Mouse (Mus musculus) stomach, embryonic 16.5 days (tissue): Measurements from ENCODE around the gene Homer2. TPM values are rescaled to one million over a fixed set of nuclear protein-coding genes. Genes with fewer than 3 reads are reported as not detected.

ENCODE experiments used
- ATAC-seq: fragments of 200-750 bp; cut with Nextera tagmentation; 2 replicates; pipeline ENCODE4 v1.8.0; 2017; ENCODE audit warnings: moderate number of reproducible peaks, moderate TSS enrichment; ENCODE audit not compliant: insufficient read depth, low FRiP score
- H3K27ac ChIP-seq: fragments of 300-500 bp; sonication (generic); 2 replicates; pipeline ENCODE4 v1.5.1; 2014; ENCODE audit warnings: low read length
- H3K27me3 ChIP-seq: fragments of 300-500 bp; sonication (generic); 2 replicates; pipeline ENCODE4 v1.6.1; 2014; ENCODE audit warnings: low read length, control low read depth, mixed read lengths; ENCODE audit not compliant: control insufficient read depth, insufficient read depth
- H3K36me3 ChIP-seq: fragments of 300-500 bp; sonication (generic); 2 replicates; pipeline ENCODE4 v1.6.1; 2014; ENCODE audit warnings: low read length; ENCODE audit not compliant: control insufficient read depth, insufficient read depth
- H3K4me1 ChIP-seq: fragments of 300-500 bp; sonication (generic); 2 replicates; pipeline ENCODE4 v1.6.1; 2014; ENCODE audit warnings: low read length, control low read depth, mixed read lengths; ENCODE audit not compliant: control insufficient read depth, insufficient read depth
- H3K4me2 ChIP-seq: fragments of 300-500 bp; sonication (generic); 2 replicates; pipeline ENCODE4 v1.6.1; 2014; ENCODE audit warnings: low read depth, low read length, mixed read lengths
- H3K4me3 ChIP-seq: fragments of 300-500 bp; sonication (generic); replicated peaks from 2 replicates; pipeline ENCODE4 v1.5.1; 2014; ENCODE audit warnings: mild to moderate bottlenecking, low read length
- H3K9ac ChIP-seq: fragments of 300-500 bp; sonication (generic); 2 replicates; pipeline ENCODE4 v1.6.1; 2014; ENCODE audit warnings: low read length
- H3K9me3 ChIP-seq: fragments of 300-500 bp; sonication (generic); replicated peaks from 2 replicates; pipeline ENCODE4 v1.6.1; 2016; ENCODE audit warnings: low read length, control low read depth; ENCODE audit not compliant: control insufficient read depth
- WGBS: fragments of 180-500 bp; shearing (Covaris S2); extraction: QIAGEN DNeasy Blood & Tissue Kit; methylation state at CpG from one replicate; pipeline ENCODE4 v1.1.7; 2014; 5-methylcytosine and 5-hydroxymethylcytosine counted together
- polyA plus RNA-seq: library from polyadenylated mRNA; unstranded; fragments of >200 nt; fragmentation: Nextera tagmentation; extraction: Ambion mirVana; gene quantifications from 2 replicates; pipeline ENCODE4 v1.2.1, GENCODE M21; 2015

Gene Homer2
- polyA plus RNA-seq, 1 experiment from 2014 or later, result 33.3 TPM

DNA sequence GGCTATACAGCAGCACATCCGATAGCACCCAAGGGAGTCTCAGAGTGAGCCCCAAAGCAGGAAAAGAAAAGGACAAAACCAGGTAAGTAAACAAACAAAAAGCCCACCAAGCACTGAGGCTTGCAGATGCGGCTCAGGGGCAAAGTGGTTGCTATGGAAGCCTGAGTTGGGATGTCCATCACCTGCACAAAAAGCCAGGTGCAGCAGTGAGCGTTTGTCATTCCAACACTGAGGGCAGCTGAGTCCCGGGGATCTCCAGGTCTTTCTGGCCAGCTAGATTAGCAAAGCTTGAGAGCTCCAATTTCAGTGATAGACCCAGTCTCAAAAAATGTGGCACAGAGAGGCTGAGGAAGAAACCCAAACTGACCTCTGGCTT, 149.4 kb downstream of the Homer2 start:
- Histone ChIP-seq H3K27me3 (no peaks in the 10 kb centered on the region), H3K9ac (no peak overlapping the region), H3K27ac (no peak overlapping the region), H3K4me1 (no peaks in the 10 kb centered on the region), H3K36me3 (no peaks in the 10 kb centered on the region), H3K4me3 (no peak overlapping the region), H3K9me3 (no peaks in the 10 kb centered on the region), H3K4me2 (no peak overlapping the region)
- 49% methylated on average over 4 of the region's 4 CpGs for WGBS
- ATAC-seq, result no peak

DNA sequence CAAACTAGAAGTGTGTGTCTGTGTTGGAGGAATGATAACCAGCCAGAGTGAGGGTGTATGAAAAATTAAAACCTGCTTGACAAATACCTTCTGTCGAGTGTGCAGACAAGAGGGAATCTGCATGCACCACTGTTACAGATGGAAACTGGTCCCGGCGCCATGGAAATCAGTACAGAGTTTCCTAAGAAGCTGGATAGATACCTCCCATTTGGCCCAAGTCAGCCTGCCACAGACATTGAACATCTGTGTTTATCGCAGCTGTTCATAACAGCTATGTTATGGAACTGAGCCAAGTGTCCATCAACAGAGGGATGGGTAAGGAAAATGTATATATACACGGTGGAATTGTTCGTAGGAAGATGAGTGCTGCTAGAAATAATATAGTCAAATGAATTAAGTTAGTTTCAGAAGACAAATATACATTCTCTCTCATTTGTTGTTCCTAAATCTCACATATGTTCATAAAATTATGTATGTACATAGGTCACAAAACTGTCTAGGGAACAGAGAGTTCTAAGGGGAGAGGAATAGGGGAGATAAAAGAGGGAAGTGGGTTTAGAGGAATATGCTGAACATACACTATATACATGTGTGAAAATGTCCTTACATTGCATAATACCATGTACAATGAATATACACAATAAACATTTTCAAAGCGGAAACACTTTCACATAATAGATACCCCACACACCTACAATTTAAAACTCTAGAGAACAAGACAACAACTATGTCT, 149.9 kb downstream of the Homer2 start:
- Histone ChIP-seq H3K4me3 (no peak overlapping the region), H3K4me2 (no peak overlapping the region), H3K36me3 (no peaks in the 10 kb centered on the region), H3K4me1 (no peaks in the 10 kb centered on the region), H3K27ac (no peak overlapping the region), H3K9ac (no peak overlapping the region), H3K9me3 (no peaks in the 10 kb centered on the region), H3K27me3 (no peaks in the 10 kb centered on the region)
- no peak for ATAC-seq
- WGBS, result 49% methylated on average over 7 of the region's 7 CpGs

DNA sequence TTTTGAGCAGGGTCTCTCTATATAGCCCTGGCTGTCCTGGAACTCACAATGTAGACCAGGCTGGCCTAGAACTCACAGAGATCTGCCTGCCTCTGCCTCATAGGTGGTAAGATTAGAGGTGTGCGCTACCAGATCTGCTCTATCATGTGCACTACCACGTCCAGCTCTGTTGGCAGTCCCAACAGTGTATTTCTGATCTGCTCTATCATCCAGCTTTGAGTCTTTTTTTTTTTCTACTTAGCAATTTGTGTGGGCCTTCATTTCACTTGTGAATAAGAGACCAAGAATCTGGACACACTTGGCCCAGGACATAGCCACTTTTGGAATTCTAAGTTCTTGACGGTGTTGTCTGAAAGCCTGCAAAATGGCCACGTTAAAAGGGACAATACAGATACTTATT, 150.5 kb downstream of the Homer2 start:
- no peaks in the 10 kb centered on the region for H3K9me3 ChIP-seq
- no peak overlapping the region for H3K4me3 ChIP-seq
- no peak overlapping the region for H3K27ac ChIP-seq
- H3K4me1 ChIP-seq, result no peaks in the 10 kb centered on the region
- no peaks in the 10 kb centered on the region for H3K36me3 ChIP-seq
- 59% methylated on average over 4 of the region's 4 CpGs for WGBS
- no peak for ATAC-seq
- H3K27me3 ChIP-seq, result no peaks in the 10 kb centered on the region
- H3K4me2 ChIP-seq, result no peak overlapping the region
- no peak overlapping the region for H3K9ac ChIP-seq

DNA sequence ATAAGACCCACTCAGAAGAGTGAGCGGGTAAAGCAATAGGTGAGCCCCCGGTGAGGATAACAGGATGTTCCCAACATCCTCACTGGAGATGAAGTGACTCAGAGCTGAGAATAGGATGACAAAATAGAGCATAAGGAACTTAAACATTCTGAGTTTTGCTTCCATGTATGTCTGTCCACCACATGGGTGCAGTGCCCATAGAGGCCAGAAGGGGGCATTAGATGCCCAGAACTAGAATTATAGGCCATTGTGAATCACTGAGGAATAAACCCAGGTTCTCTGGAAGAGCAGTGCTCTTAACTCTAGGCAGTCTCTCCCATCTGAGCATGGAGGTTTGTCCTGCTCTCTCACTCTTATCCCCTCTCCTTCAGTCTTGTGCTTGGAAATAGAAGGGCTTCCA, 153.0 kb downstream of the Homer2 start:
- Histone ChIP-seq H3K4me1 (no peaks in the 10 kb centered on the region), H3K36me3 (no peaks in the 10 kb centered on the region), H3K9me3 (no peaks in the 10 kb centered on the region), H3K9ac (no peak overlapping the region), H3K27me3 (no peaks in the 10 kb centered on the region), H3K27ac (no peak overlapping the region), H3K4me2 (no peak overlapping the region), H3K4me3 (no peak overlapping the region)
- 83% methylated on average over 2 of the region's 2 CpGs for WGBS
- ATAC-seq, result no peak

DNA sequence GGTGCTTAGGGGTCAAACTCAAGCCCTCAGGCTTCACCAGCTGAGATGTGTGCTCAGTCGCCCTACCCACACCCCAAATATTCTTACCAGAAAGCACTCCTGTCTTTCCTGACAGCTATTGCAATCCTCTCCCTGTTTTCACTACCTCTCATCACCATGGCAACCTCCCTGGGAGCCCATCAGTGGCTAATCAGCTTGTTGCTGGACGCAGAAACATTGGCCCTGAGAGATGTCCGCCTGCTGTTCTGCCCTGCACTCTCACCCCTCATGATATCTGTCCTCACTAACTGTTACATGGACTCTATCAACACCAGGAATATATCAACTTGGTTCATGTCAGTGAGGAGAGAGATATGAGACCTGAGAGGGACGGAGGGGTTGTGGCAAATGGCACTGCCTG, 153.7 kb downstream of the Homer2 start:
- no peaks in the 10 kb centered on the region for H3K27me3 ChIP-seq
- H3K4me3 ChIP-seq, result no peak overlapping the region
- 65% methylated on average over 4 of the region's 4 CpGs for WGBS
- no peak for ATAC-seq
- no peaks in the 10 kb centered on the region for H3K9me3 ChIP-seq
- H3K4me2 ChIP-seq, result no peak overlapping the region
- H3K4me1 ChIP-seq, result no peaks in the 10 kb centered on the region
- H3K27ac ChIP-seq, result no peak overlapping the region
- H3K9ac ChIP-seq, result no peak overlapping the region
- no peaks in the 10 kb centered on the region for H3K36me3 ChIP-seq

Other genes starting within 250 kb of the Homer2 start
- gene Ap3b2, start 213.6 kb downstream of the Homer2 start, polyA plus RNA-seq, result 4.9 and 5.4 TPM in 2 replicates
- not detected in 2 replicates for gene BC048679, start 209.2 kb downstream of the Homer2 start, polyA plus RNA-seq
- 0.09 and 2.4 TPM in 2 replicates for gene Fsd2, start 140.6 kb downstream of the Homer2 start, polyA plus RNA-seq
- gene Whamm, start 136.3 kb downstream of the Homer2 start, polyA plus RNA-seq, result 1.1 and 1.4 TPM in 2 replicates
- 134 and 136 TPM in 2 replicates for gene Ramac, start 55.4 kb upstream of the Homer2 start, polyA plus RNA-seq
- 50.9 and 55.5 TPM in 2 replicates for gene 3110040N11Rik, start 82.0 kb upstream of the Homer2 start, polyA plus RNA-seq
- 33.6 and 41.2 TPM in 2 replicates for gene Btbd1, start 121.9 kb upstream of the Homer2 start, polyA plus RNA-seq
- not detected in 2 replicates for gene Gm10160, start 148.3 kb upstream of the Homer2 start, polyA plus RNA-seq
- gene Tm6sf1, start 151.5 kb upstream of the Homer2 start, polyA plus RNA-seq, result 9.1 and 15.2 TPM in 2 replicates
- gene Hdgfl3, start 226.9 kb upstream of the Homer2 start, polyA plus RNA-seq, result 6.9 and 8.9 TPM in 2 replicates